Mouse (Mus musculus): Measurements from ENCODE around the gene Cnfn.

DNA sequence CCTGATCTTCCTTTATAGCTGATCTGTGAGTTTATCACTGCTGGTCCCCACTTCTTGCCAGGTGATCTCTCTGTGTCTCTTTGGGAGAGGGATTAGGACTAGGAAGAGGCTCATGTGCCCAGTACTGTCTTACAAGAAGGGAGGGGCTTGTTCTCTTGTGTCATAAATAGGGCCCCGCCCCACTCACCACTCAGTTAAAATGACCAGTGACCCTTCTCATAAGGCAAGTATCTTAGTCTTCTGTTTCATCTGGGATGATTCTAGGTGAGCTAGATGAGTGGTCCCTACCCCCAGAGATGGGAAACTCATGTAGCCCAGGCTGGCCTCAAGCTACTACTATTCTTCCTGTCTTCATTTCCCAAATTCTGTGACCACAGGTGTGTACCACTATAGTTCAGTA is 29.1 kb upstream of the Cnfn start, which contains the start of gene Lipe:
- no peak for TF ChIP-seq TAL1 (IDR thresholded peaks at IDR 0.05; ENCODE audit: low read length)
- TF ChIP-seq GATA1 (IDR thresholded peaks at IDR 0.05; ENCODE audit: low read length), result no peak
